Mouse (Mus musculus) activated CD4-positive, CD25-positive, alpha-beta regulatory T cell, adult 4 months (primary cell): ENCODE results near the gene Zfyve9. TPM values are rescaled to one million over a fixed set of nuclear protein-coding genes. Genes with fewer than 3 reads are reported as not detected.

ENCODE experiments used
- ATAC-seq: one replicate; pipeline ENCODE4 v1.8.0; 2017
- polyA plus RNA-seq, 2 experiments: library from polyadenylated mRNA; unstranded; fragments of 100-300 nt; shearing (Covaris generic); gene quantifications; one replicate each; pipeline ENCODE4 v1.2.1; 2017

Zfyve9 gene
- polyA plus RNA-seq: under 1 TPM; 0.42 to 0.69 TPM

- ATAC-seq: peak; percentile 80
Measured at GRCm38 (mm10) chr4:108780057-108780863, at the start of gene Zfyve9. Gene Zfyve9, minus strand, starts transcription at chr4:108780798.

- no peak for ATAC-seq
Measured at GRCm38 (mm10) chr4:108826643-108827042, 46.0 kb upstream of the Zfyve9 start.

- ATAC-seq: no peak
Measured at GRCm38 (mm10) chr4:108826096-108826495, 45.5 kb upstream of the Zfyve9 start.

GRCm38 (mm10) chr4:108825677-108826076 is 45.1 kb upstream of the Zfyve9 start:
- no peak for ATAC-seq

- no peak for ATAC-seq
Measured at GRCm38 (mm10) chr4:108811550-108811949, 31.0 kb upstream of the Zfyve9 start.

- ATAC-seq: no peak
Measured at GRCm38 (mm10) chr4:108811142-108811541, 30.5 kb upstream of the Zfyve9 start.

- no peak for ATAC-seq
Measured at GRCm38 (mm10) chr4:108803535-108803934, 22.9 kb upstream of the Zfyve9 start.

- ATAC-seq: peak; percentile 68
Measured at GRCm38 (mm10) chr4:108798083-108798830, 17.7 kb upstream of the Zfyve9 start.

- ATAC-seq: no peak
Measured at GRCm38 (mm10) chr4:108796701-108797100, 16.1 kb upstream of the Zfyve9 start.

GRCm38 (mm10) chr4:108793941-108794340 is 13.3 kb upstream of the Zfyve9 start:
- ATAC-seq: no peak

- ATAC-seq: no peak
Measured at GRCm38 (mm10) chr4:108790507-108790906, 9.9 kb upstream of the Zfyve9 start.

- ATAC-seq: no peak
Measured at GRCm38 (mm10) chr4:108789258-108789936, 8.8 kb upstream of the Zfyve9 start.

GRCm38 (mm10) chr4:108782421-108783085 is 2.0 kb upstream of the Zfyve9 start:
- no peak for ATAC-seq

GRCm38 (mm10) chr4:108781596-108781995 is 998 bp upstream of the Zfyve9 start:
- ATAC-seq: no peak

- no peak for ATAC-seq
Measured at GRCm38 (mm10) chr4:108780864-108781205, 237 bp upstream of the Zfyve9 start.

- no peak for ATAC-seq
Measured at GRCm38 (mm10) chr4:108779763-108780056, 888 bp downstream of the Zfyve9 start.

- no peak for ATAC-seq
Measured at GRCm38 (mm10) chr4:108768527-108768926, 12.1 kb downstream of the Zfyve9 start.

- ATAC-seq: no peak
Measured at GRCm38 (mm10) chr4:108759583-108759982, 21.0 kb downstream of the Zfyve9 start.

GRCm38 (mm10) chr4:108746160-108746873 is 34.3 kb downstream of the Zfyve9 start:
- ATAC-seq: no peak

- ATAC-seq: no peak
Measured at GRCm38 (mm10) chr4:108731582-108731981, 49.0 kb downstream of the Zfyve9 start.

GRCm38 (mm10) chr4:108730450-108730849 is 50.1 kb downstream of the Zfyve9 start:
- ATAC-seq: no peak

GRCm38 (mm10) chr4:108724102-108724501 is 56.5 kb downstream of the Zfyve9 start:
- ATAC-seq: no peak
